Mouse (Mus musculus) kidney, adult 2 months (tissue): ENCODE measurements around the gene Dnajc10.

ENCODE experiments used
- CTCF ChIP-seq: fragments of 200-500 bp; conservative IDR thresholded peaks from 2 replicates; pipeline ENCODE4 v1.5.1; 2011; ENCODE audit warnings: low read depth, mild to moderate bottlenecking, control low read depth, low read length, moderate library complexity, mixed read lengths; ENCODE audit not compliant: insufficient read depth, insufficient read length
- POLR2A ChIP-seq: fragments of 200-500 bp; IDR thresholded peaks from one replicate; pipeline ENCODE4 v1.6.1; 2011; ENCODE audit warnings: low read depth, low read length, control low read depth

DNA sequence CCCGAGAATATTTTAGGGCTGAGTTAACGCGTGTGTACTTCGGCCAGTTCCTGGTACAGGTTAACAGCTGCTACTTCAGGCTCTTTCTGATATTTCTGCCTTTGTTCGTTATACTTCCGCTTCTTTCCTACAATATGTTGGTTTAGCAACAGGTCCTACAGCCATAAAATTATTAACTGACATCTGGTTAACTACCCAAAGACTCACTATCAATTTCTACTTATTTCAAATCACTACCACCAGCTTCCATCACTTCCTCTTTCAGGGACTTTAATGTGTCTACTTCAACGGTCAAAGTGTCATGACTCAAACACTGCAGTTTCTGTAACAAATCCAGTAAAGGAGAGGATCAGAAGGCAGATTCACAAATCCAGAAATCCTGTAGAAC, 418 bp upstream of the Dnajc10 start:
- TF ChIP-seq CTCF (no peak), POLR2A (no peak)
